Mouse (Mus musculus): ENCODE measurements around the gene Dusp8. TPM values are rescaled to one million over a fixed set of nuclear protein-coding genes. Genes with fewer than 3 reads are reported as not detected.

The Dusp8 gene
- total RNA-seq, 2 experiments from 2014 or later = 123 to 125 TPM

GRCm38 (mm10) chr7:142084820-142085219, 10.8 kb downstream of the Dusp8 start:
- DNase-seq = no peak

GRCm38 (mm10) chr7:142084395-142084794, 11.2 kb downstream of the Dusp8 start:
- DNase-seq = no peak

- DNase-seq = no peak
Observed at GRCm38 (mm10) chr7:142083588-142084317, 11.9 kb downstream of the Dusp8 start.

GRCm38 (mm10) chr7:142082607-142083006, 13.0 kb downstream of the Dusp8 start:
- DNase-seq = no peak

- DNase-seq = no peak
Observed at GRCm38 (mm10) chr7:142082179-142082578, 13.5 kb downstream of the Dusp8 start.

- DNase-seq = no peak
Observed at GRCm38 (mm10) chr7:142081736-142082135, 13.9 kb downstream of the Dusp8 start.

- no peak for DNase-seq
Observed at GRCm38 (mm10) chr7:142080876-142081275, 14.8 kb downstream of the Dusp8 start.

GRCm38 (mm10) chr7:142079365-142079764, 16.3 kb downstream of the Dusp8 start:
- DNase-seq = no peak

GRCm38 (mm10) chr7:142077138-142077537, 18.5 kb downstream of the Dusp8 start:
- no peak for DNase-seq

- DNase-seq = no peak
Observed at GRCm38 (mm10) chr7:142074146-142074886, 21.3 kb downstream of the Dusp8 start.

GRCm38 (mm10) chr7:142071717-142072116, 23.9 kb downstream of the Dusp8 start:
- no peak for DNase-seq

GRCm38 (mm10) chr7:142071212-142071578, 24.4 kb downstream of the Dusp8 start:
- DNase-seq = no peak

GRCm38 (mm10) chr7:142070458-142071211, 25.0 kb downstream of the Dusp8 start:
- DNase-seq = peak; percentile 59 to 67

GRCm38 (mm10) chr7:142068429-142068828, 27.2 kb downstream of the Dusp8 start:
- no peak for DNase-seq

GRCm38 (mm10) chr7:142060931-142061565, 34.6 kb downstream of the Dusp8 start, which contains the start of gene Mob2:
Mob2 (minus strand) TSS chr7:142061065.
- peak; percentile 89 to 93 for DNase-seq

GRCm38 (mm10) chr7:142060185-142060930, 35.3 kb downstream of the Dusp8 start:
- no peak for DNase-seq

GRCm38 (mm10) chr7:142059024-142059423, 36.6 kb downstream of the Dusp8 start:
- no peak for DNase-seq

GRCm38 (mm10) chr7:142057121-142057520, 38.5 kb downstream of the Dusp8 start:
- no peak for DNase-seq

- DNase-seq = no peak
Observed at GRCm38 (mm10) chr7:142056601-142057061, 39.0 kb downstream of the Dusp8 start.

GRCm38 (mm10) chr7:142055431-142055830, 40.2 kb downstream of the Dusp8 start:
- no peak for DNase-seq

GRCm38 (mm10) chr7:142050536-142050935, 45.1 kb downstream of the Dusp8 start:
- no peak for DNase-seq

GRCm38 (mm10) chr7:142045932-142046331, 49.7 kb downstream of the Dusp8 start:
- DNase-seq = no peak
